In the genomic region with DNA sequence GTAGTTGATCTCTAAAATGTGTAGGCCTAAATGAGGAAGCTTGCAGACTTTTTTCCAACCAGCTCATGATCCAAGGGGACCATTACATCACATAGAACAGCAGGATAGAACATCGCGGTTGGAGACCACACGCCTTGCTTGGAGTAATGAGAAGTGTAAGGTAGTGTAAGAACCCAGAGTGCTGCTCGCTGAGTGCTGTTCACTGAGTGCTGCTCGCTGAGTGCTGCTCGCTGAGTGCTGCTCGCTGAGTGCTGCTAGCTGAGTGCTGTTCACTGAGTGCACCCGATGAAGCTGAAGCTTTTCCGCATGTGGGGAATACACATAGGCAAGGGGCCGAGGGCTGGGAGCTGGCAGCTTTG, we compare ENCODE assay signal across 21 mouse cellular contexts. TPM values are rescaled to one million over a fixed set of nuclear protein-coding genes. Genes with fewer than 3 reads are reported as not detected.
DNase-seq lines count a peak whose midpoint lies in the region; ATAC-seq lines count a peak whose summit lies in the region.
"Had no signal": no experiment of that assay in that cellular context is flagged by ENCODE, and none has a peak within 500 bp of the region (broad histone marks: within the 10 kb centered on the region; RNA-seq: fewer than 3 reads in every experiment).

No protein-coding gene starts in this region.

- DNase-seq in limb, embryonic 11.5 days (ENCODE audit: low spot score): no peak
- no peak for DNase-seq in limb, embryonic 10.5 days (ENCODE audit: low spot score)
- DNase-seq in thymus, postnatal 0 days (ENCODE audit: low spot score): no peak
- DNase-seq: adrenal gland, postnatal 14 days; cerebellum, adult 8-10 months; gastrocnemius, postnatal 36 days; heart, postnatal 14 days; kidney, adult 9 months; kidney, postnatal 25 days; right cerebral cortex, postnatal 14 days; spleen, adult 18-20 months had no signal

- 95% methylated on average over 10 of the region's 10 CpGs for WGBS in forebrain, embryonic 13.5 days
- 95% methylated on average over 10 of the region's 10 CpGs for WGBS in forebrain, embryonic 12.5 days
- 94% methylated on average over 10 of the region's 10 CpGs for WGBS in limb, embryonic 11.5 days
- WGBS in limb, embryonic 10.5 days: 96% methylated on average over 10 of the region's 10 CpGs
- 93% methylated on average over 10 of the region's 10 CpGs for WGBS in forebrain, embryonic 15.5 days
- 85% methylated on average over 10 of the region's 10 CpGs for WGBS in limb, embryonic 15.5 days

- ATAC-seq in forebrain, embryonic 13.5 days: peak; percentile 33; the same call in 1 of the 2 replicates
- ATAC-seq in forebrain, embryonic 12.5 days (ENCODE audit: low FRiP score): no peak
- ATAC-seq in limb, embryonic 11.5 days (ENCODE audit: insufficient number of reproducible peaks, low FRiP score, low TSS enrichment, low read depth): 0 out of 2 replicates have a peak, but pooled peaks have one; percentile 22
- ATAC-seq in forebrain, embryonic 15.5 days (replicated peaks): 0 out of 2 replicates have a peak, but pooled peaks have one; percentile 37
- ATAC-seq in limb, embryonic 15.5 days (ENCODE audit: insufficient number of reproducible peaks, low FRiP score, low TSS enrichment, low read depth): peak; percentile 7; the same call in 1 of the 2 replicates
- ATAC-seq: CD4-positive, CD25-positive, alpha-beta regulatory T cell, adult 4 months; intestine, embryonic 16.5 days; lung, postnatal 0 days had no signal

- no peaks in the 10 kb centered on the region for H3K9me3 ChIP-seq in forebrain, embryonic 13.5 days (replicated peaks)
- H3K9me3 ChIP-seq in forebrain, embryonic 12.5 days: no peaks in the 10 kb centered on the region
- no peaks in the 10 kb centered on the region for H3K9me3 ChIP-seq in limb, embryonic 11.5 days (ENCODE audit: control insufficient read depth, low read length)
- no peaks in the 10 kb centered on the region for H3K9me3 ChIP-seq in limb, embryonic 10.5 days (replicated peaks)
- H3K9me3 ChIP-seq in forebrain, embryonic 15.5 days: no peaks in the 10 kb centered on the region
- H3K9me3 ChIP-seq in limb, embryonic 15.5 days: no peaks in the 10 kb centered on the region
- H3K9me3 ChIP-seq: heart, embryonic 13.5 days had no signal

- no peak overlapping the region for H3K9ac ChIP-seq in forebrain, embryonic 13.5 days
- no peak overlapping the region for H3K9ac ChIP-seq in forebrain, embryonic 12.5 days
- H3K9ac ChIP-seq in limb, embryonic 11.5 days (ENCODE audit: low read length): no peak overlapping the region
- no peak overlapping the region for H3K9ac ChIP-seq in forebrain, embryonic 15.5 days (replicated peaks)
- H3K9ac ChIP-seq in limb, embryonic 15.5 days: no peak overlapping the region
- H3K9ac ChIP-seq: heart, embryonic 13.5 days had no signal

- H3K27me3 ChIP-seq in forebrain, embryonic 13.5 days: no peaks in the 10 kb centered on the region
- no peaks in the 10 kb centered on the region for H3K27me3 ChIP-seq in forebrain, embryonic 12.5 days
- no peaks in the 10 kb centered on the region for H3K27me3 ChIP-seq in limb, embryonic 11.5 days (ENCODE audit: control insufficient read depth, insufficient read depth, low read length)
- H3K27me3 ChIP-seq in limb, embryonic 10.5 days (ENCODE audit: low read depth, poor library complexity, severe bottlenecking): no peaks in the 10 kb centered on the region
- H3K27me3 ChIP-seq in forebrain, embryonic 15.5 days: no peaks in the 10 kb centered on the region
- H3K27me3 ChIP-seq in limb, embryonic 15.5 days: no peaks in the 10 kb centered on the region
- H3K27me3 ChIP-seq: heart, embryonic 13.5 days had no signal

- no peak overlapping the region for H3K27ac ChIP-seq in forebrain, embryonic 13.5 days
- H3K27ac ChIP-seq in forebrain, embryonic 12.5 days: no peak overlapping the region
- no peak overlapping the region for H3K27ac ChIP-seq in limb, embryonic 11.5 days (replicated peaks; ENCODE audit: low read depth, low read length)
- H3K27ac ChIP-seq in limb, embryonic 10.5 days: no peak overlapping the region
- H3K27ac ChIP-seq in forebrain, embryonic 15.5 days (replicated peaks): no peak overlapping the region
- no peak overlapping the region; the same call in 1 of the 2 replicates for H3K27ac ChIP-seq in limb, embryonic 15.5 days
- H3K27ac ChIP-seq: heart, adult 2 months; heart, embryonic 13.5 days; hindbrain, postnatal 0 days had no signal

- H3K4me3 ChIP-seq in forebrain, embryonic 13.5 days: no peak overlapping the region
- no peak overlapping the region for H3K4me3 ChIP-seq in forebrain, embryonic 12.5 days (replicated peaks)
- no peak overlapping the region for H3K4me3 ChIP-seq in limb, embryonic 11.5 days (ENCODE audit: low read depth, low read length)
- no peak overlapping the region for H3K4me3 ChIP-seq in limb, embryonic 10.5 days
- H3K4me3 ChIP-seq in forebrain, embryonic 15.5 days: no peak overlapping the region
- no peak overlapping the region for H3K4me3 ChIP-seq in limb, embryonic 15.5 days
- H3K4me3 ChIP-seq: heart, adult 2 months; heart, embryonic 13.5 days had no signal

- H3K4me2 ChIP-seq in forebrain, embryonic 13.5 days: no peak overlapping the region
- H3K4me2 ChIP-seq in forebrain, embryonic 12.5 days: no peak overlapping the region
- H3K4me2 ChIP-seq in limb, embryonic 11.5 days (ENCODE audit: low read depth, severe bottlenecking): no peak overlapping the region
- no peak overlapping the region for H3K4me2 ChIP-seq in forebrain, embryonic 15.5 days (replicated peaks)
- H3K4me2 ChIP-seq in limb, embryonic 15.5 days: no peak overlapping the region
- H3K4me2 ChIP-seq: heart, embryonic 13.5 days had no signal

- H3K4me1 ChIP-seq in forebrain, embryonic 13.5 days: no peaks in the 10 kb centered on the region
- no peaks in the 10 kb centered on the region for H3K4me1 ChIP-seq in forebrain, embryonic 12.5 days
- no peaks in the 10 kb centered on the region for H3K4me1 ChIP-seq in limb, embryonic 11.5 days (ENCODE audit: control insufficient read depth, insufficient read depth, low read length)
- H3K4me1 ChIP-seq in limb, embryonic 10.5 days: no peaks in the 10 kb centered on the region
- peaks cover 7% of the 10 kb centered on the region for H3K4me1 ChIP-seq in forebrain, embryonic 15.5 days
- H3K4me1 ChIP-seq in limb, embryonic 15.5 days: no peaks in the 10 kb centered on the region
- H3K4me1 ChIP-seq: heart, embryonic 13.5 days had no signal

- H3K36me3 ChIP-seq in forebrain, embryonic 13.5 days (ENCODE audit: poor library complexity, severe bottlenecking): no peaks in the 10 kb centered on the region
- no peaks in the 10 kb centered on the region for H3K36me3 ChIP-seq in forebrain, embryonic 12.5 days (replicated peaks)
- H3K36me3 ChIP-seq in limb, embryonic 11.5 days (ENCODE audit: control insufficient read depth, insufficient read depth, low read length): peaks cover 10% of the 10 kb centered on the region
- H3K36me3 ChIP-seq in limb, embryonic 10.5 days: peaks cover 63% of the 10 kb centered on the region
- no peaks in the 10 kb centered on the region for H3K36me3 ChIP-seq in forebrain, embryonic 15.5 days
- H3K36me3 ChIP-seq in limb, embryonic 15.5 days: peaks cover 33% of the 10 kb centered on the region

RNA-seq across cellular contexts. Expression of a gene that starts 48.3 kb away (rescaled TPM):
- polyA plus RNA-seq in forebrain, embryonic 13.5 days (2015; fragmentation: Nextera tagmentation; extraction: Ambion mirVana): 4.1 and 4.9 TPM in 2 replicates
- 15.7 and 18.9 TPM in 2 replicates for polyA plus RNA-seq in forebrain, embryonic 12.5 days (2016; fragmentation: Nextera tagmentation; extraction: Ambion mirVana)
- 124 and 138 TPM in 2 replicates for polyA plus RNA-seq in limb, embryonic 11.5 days (2014; fragmentation: Nextera tagmentation; extraction: Ambion mirVana)
- polyA plus RNA-seq in limb, embryonic 10.5 days (2016; fragmentation: Nextera tagmentation; extraction: Ambion mirVana): 69.2 and 111 TPM in 2 replicates
- 7.6 and 8.4 TPM in 2 replicates for polyA plus RNA-seq in forebrain, embryonic 15.5 days (2015; fragmentation: Nextera tagmentation; extraction: Ambion mirVana)
- polyA plus RNA-seq in limb, embryonic 15.5 days (2015; fragmentation: Nextera tagmentation; extraction: Ambion mirVana): 82.8 and 96.9 TPM in 2 replicates
- polyA plus RNA-seq in thymus, postnatal 0 days (2015; fragmentation: Nextera tagmentation; extraction: Ambion mirVana): 1.6 and 2.1 TPM in 2 replicates
